Mouse (Mus musculus): Measurements from ENCODE around the gene Dock1.
A peak's percentile ranks its signal among the peaks of the same experiment; 100 is the strongest.

Gene Dock1

DNA sequence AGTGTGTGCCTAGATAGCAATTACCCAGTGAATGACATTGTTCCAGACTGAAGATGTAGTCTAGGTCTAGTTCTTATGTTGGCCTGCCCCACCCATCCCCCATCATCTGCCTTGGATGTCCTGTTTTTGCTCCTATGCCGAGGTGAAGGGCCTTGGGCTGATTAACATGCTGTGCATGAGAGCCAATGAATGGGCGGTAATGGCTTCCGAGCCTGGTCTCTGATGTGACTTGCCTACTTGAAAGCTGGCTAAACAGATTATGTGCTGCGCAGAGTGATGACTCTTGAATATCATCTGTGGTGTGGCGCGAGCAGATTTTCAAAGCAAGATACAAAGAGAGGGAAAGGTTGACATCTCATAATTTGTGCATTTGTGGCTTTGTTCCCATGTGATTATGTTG lies 191.5 kb downstream of the Dock1 start:
- no peak for DNase-seq

- peak; percentile 63 for DNase-seq
Measured at GRCm38 (mm10) chr7:134864175-134864574, 193.7 kb downstream of the Dock1 start.

- no peak for DNase-seq
Measured at GRCm38 (mm10) chr7:134872511-134872910, 202.1 kb downstream of the Dock1 start.

DNA sequence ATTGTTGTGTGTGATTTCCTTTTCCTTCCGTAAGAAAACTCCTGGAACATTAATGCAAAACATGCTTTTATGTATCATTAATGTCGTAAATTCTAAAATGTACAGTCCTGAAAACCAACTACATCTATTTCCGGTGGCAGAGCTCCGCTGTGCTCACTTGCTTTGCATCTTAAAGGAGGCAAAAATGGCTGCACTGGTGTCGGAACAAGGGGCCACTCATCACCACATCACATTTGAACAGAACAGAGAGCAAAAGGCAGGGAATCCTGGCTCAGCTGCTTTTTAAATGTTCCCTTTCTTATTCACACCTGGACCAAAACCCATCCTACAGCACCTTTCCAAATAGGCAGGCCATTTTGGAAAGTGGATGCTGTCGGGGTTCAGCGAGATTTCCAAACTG lies 202.5 kb downstream of the Dock1 start:
- DNase-seq, result no peak

GRCm38 (mm10) chr7:134878985-134879384 lies 208.5 kb downstream of the Dock1 start:
- DNase-seq, result peak; percentile 32

GRCm38 (mm10) chr7:134880431-134880830 lies 210.0 kb downstream of the Dock1 start:
- DNase-seq, result no peak

- no peak for DNase-seq
Measured at GRCm38 (mm10) chr7:134883516-134883915, 213.1 kb downstream of the Dock1 start.

DNA sequence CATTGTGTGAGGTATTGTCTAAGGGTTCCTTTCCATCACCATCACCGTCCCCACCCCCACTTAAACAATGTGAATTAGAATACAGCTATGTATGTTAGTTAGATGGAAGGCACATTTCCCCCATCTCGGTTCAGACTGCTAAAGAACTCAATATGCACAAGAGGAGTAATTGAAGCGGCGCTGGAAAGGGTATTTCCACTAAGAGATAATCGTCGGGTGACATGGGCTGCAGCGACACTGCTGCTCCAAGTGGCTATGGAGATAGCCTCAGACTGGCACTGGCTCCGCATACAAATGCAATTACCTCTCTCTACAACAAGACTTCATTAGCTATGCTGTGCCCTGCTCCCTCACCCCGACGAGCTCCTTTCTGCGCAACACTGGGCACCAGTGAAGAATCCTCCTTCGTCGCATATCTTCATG lies 222.0 kb downstream of the Dock1 start:
- DNase-seq, result no peak

- DNase-seq, result peak; percentile 31
Measured at GRCm38 (mm10) chr7:134892972-134893371, 222.5 kb downstream of the Dock1 start.

GRCm38 (mm10) chr7:134894604-134895003 lies 224.2 kb downstream of the Dock1 start:
- no peak for DNase-seq

- DNase-seq, result no peak
Measured at GRCm38 (mm10) chr7:134899462-134899861, 229.0 kb downstream of the Dock1 start.

- no peak for DNase-seq
Measured at GRCm38 (mm10) chr7:134901992-134902391, 231.5 kb downstream of the Dock1 start.

- DNase-seq, result no peak
Measured at GRCm38 (mm10) chr7:134931886-134932285, 261.4 kb downstream of the Dock1 start.

DNA sequence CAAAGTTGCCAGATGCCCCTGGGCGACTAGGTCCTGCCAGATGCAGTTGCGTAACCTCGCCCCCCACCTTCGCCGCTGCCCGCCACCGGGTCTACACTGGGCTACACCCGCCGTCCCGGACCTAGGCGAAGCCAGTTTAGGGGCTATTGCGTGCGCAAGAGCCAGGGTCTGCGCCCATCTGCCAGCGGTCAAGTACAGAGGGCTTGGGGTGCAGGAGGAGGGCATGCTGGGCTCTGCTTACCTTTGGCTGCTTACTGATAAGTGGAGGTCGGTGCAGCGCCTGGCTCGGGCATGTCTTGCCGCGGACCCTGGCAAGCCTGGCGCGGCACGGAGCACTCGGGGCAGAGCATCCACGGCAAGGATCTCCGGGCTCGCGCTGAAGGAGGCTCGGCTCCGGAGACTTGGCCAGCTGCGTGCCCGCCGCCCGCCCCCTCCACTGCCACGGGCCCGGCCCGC lies 267.0 kb downstream of the Dock1 start:
- peak; percentile 37 for DNase-seq

- peak; percentile 83 for DNase-seq
Measured at GRCm38 (mm10) chr7:134937927-134938609, 267.6 kb downstream of the Dock1 start, which contains the start of gene Fam196a. TSS of gene Fam196a (minus strand) at chr7:134938430.

DNA sequence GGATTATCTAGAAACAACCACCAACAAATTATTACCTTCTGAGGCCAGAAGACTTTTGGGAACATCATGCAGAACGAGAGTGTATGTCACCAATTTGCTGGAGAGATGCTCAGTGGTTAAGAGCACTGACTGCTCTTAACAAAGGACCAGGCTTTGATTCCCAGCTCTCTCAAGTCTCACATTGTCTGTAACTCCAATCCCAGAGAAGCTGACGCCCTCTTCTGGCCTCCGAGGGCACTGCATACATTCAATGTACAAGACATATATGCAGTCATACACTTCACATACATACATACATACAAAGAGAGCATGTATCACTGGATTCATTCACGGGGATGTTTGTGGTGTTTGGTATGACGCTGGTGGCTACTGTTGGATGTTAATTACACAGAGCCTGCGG lies 271.4 kb downstream of the Dock1 start:
- DNase-seq, result no peak

DNA sequence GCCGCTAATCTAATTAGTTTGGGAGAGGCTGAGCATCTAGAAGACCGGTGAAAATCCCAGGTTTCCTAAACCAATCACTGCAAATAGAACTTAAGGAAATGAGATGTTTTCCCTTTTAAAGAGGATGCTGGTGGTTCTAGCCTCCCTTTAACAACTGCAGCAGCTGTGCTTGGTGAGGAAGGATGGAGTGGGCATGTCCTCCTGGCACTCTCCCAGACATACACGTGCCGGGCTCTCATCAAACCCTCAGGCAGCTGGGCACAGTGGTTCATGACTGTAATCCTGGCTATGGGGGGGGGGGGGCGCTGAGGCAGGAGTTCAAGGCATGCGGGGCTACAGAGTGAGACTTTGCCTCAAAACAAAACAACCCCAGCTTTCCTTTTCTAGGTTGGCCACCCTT lies 272.6 kb downstream of the Dock1 start:
- DNase-seq, result no peak

DNA sequence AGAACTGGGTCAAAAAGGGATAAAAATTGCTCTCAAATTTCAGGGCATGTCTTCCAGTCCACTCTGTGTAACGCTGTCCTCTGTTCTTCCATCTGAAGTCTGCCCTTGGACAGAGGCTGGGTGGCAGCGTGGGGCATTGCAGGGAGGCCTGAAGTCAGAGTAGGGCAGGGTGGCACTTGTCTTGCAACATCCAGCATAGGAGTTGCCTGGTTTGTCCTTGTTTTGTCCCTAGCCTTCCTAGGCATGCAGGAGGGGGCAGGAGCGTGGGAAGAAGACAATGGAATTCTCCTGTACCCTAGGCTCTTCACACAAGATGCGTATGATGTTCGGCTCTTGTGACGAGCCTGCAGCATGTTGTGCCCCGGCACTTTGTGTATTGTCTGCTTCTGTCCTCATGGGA lies 273.2 kb downstream of the Dock1 start:
- DNase-seq, result no peak

GRCm38 (mm10) chr7:134945925-134946716 lies 275.7 kb downstream of the Dock1 start:
- DNase-seq, result no peak

- DNase-seq, result no peak
Measured at GRCm38 (mm10) chr7:134959086-134959485, 288.6 kb downstream of the Dock1 start.

DNA sequence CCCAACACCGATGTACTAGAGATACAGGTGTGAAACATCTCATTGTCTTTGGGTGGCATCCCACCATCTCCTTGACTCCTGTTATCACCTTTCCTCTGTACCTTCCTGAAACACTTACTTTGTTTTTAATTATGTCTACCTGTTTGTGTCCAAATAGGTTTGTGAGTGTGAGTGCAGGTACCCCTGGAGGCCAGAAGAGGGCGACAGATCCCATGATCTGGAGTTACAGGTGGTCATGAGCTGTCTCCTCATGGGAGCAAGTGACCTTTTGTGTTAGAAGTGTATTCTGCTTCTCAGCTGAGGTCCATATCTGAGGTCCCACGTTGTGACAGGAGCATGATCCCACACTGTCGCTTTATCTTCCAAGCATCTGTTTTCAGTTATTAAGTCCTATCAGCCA lies 290.4 kb downstream of the Dock1 start:
- DNase-seq, result peak; percentile 18

GRCm38 (mm10) chr7:134961608-134962007 lies 291.2 kb downstream of the Dock1 start:
- no peak for DNase-seq

GRCm38 (mm10) chr7:134990244-134990643 lies 319.8 kb downstream of the Dock1 start:
- DNase-seq, result no peak

- no peak for DNase-seq
Measured at GRCm38 (mm10) chr7:134990911-134991310, 320.5 kb downstream of the Dock1 start.

Measured in retina, postnatal 1 day (tissue).